Mouse (Mus musculus) forebrain, embryonic 10.5 days (tissue): ENCODE data around the gene H3f3a. TPM values are rescaled to one million over a fixed set of nuclear protein-coding genes. Genes with fewer than 3 reads are reported as not detected.

Source experiments
- DNase-seq: peaks from one replicate; pipeline ENCODE4 v3.0.0-alpha.2; 2017; ENCODE audit warnings: low spot score; ENCODE audit errors: extremely low spot score
- H3K27ac ChIP-seq: fragments of 300-500 bp; sonication (generic); 2 replicates; pipeline ENCODE4 v1.5.1; 2016; ENCODE audit warnings: mild to moderate bottlenecking
- H3K27me3 ChIP-seq: fragments of 300-500 bp; sonication (generic); 2 replicates; pipeline ENCODE4 v1.6.1; 2016; ENCODE audit warnings: mild to moderate bottlenecking; ENCODE audit not compliant: poor library complexity, severe bottlenecking
- H3K36me3 ChIP-seq: fragments of 300-500 bp; sonication (generic); replicated peaks from 2 replicates; pipeline ENCODE4 v1.6.1; 2016; ENCODE audit warnings: mild to moderate bottlenecking, moderate library complexity
- H3K4me1 ChIP-seq: fragments of 300-500 bp; sonication (generic); 2 replicates; pipeline ENCODE4 v1.6.1; 2016
- H3K4me3 ChIP-seq: fragments of 300-500 bp; sonication (generic); 2 replicates; pipeline ENCODE4 v1.5.1; 2016; ENCODE audit warnings: mild to moderate bottlenecking, moderate library complexity
- H3K9me3 ChIP-seq: fragments of 300-500 bp; sonication (generic); 2 replicates; pipeline ENCODE4 v1.6.1; 2016; ENCODE audit warnings: mild to moderate bottlenecking, moderate library complexity
- WGBS: fragments of 180-500 bp; shearing (Covaris S2); methylation state at CpG from one replicate; pipeline ENCODE4 v1.1.7; 2016; 5-methylcytosine and 5-hydroxymethylcytosine counted together
- polyA plus RNA-seq: library from polyadenylated mRNA; unstranded; fragments of >200 nt; fragmentation: Nextera tagmentation; extraction: Ambion mirVana; gene quantifications from 2 replicates; pipeline ENCODE4 v1.2.1, GENCODE M21; 2016

The H3f3a gene
- polyA plus RNA-seq, 1 experiment from 2014 or later, result 2,659 TPM

- peaks cover 5% of the 10 kb centered on the region; the same call in 1 of the 2 replicates for H3K27me3 ChIP-seq
- DNase-seq, result no peak
- H3K36me3 ChIP-seq, result no peaks in the 10 kb centered on the region
Measured at GRCm38 (mm10) chr1:180775317-180775716, 38.4 kb downstream of the H3f3a start.

GRCm38 (mm10) chr1:180774664-180775063, 39.1 kb downstream of the H3f3a start:
- peak; percentile 37 for DNase-seq
- WGBS, result 64% methylated on average over 3 of the region's 3 CpGs

More at GRCm38 (mm10) chr1:180775317-180775716, 38.4 kb downstream of the H3f3a start:
- WGBS, result 87% methylated on average over 10 of the region's 10 CpGs
- Histone ChIP-seq H3K27ac (no peak overlapping the region), H3K4me3 (no peak overlapping the region), H3K4me1 (peaks cover 34% of the 10 kb centered on the region), H3K9me3 (peaks cover 6% of the 10 kb centered on the region; the same call in 1 of the 2 replicates)

GRCm38 (mm10) chr1:180772291-180772690, 41.5 kb downstream of the H3f3a start:
- Histone ChIP-seq H3K27ac (no peak overlapping the region), H3K9me3 (peaks cover 6% of the 10 kb centered on the region; the same call in 1 of the 2 replicates), H3K27me3 (peaks cover 7% of the 10 kb centered on the region), H3K4me1 (peaks cover 36% of the 10 kb centered on the region), H3K4me3 (no peak overlapping the region), H3K36me3 (no peaks in the 10 kb centered on the region)
- 92% methylated on average over 3 of the region's 3 CpGs for WGBS
- no peak for DNase-seq

More at GRCm38 (mm10) chr1:180774664-180775063, 39.1 kb downstream of the H3f3a start:
- Histone ChIP-seq H3K27me3 (peaks cover 11% of the 10 kb centered on the region), H3K9me3 (peaks cover 6% of the 10 kb centered on the region; the same call in 1 of the 2 replicates), H3K4me3 (no peak overlapping the region), H3K36me3 (no peaks in the 10 kb centered on the region), H3K4me1 (peaks cover 34% of the 10 kb centered on the region), H3K27ac (no peak overlapping the region)

GRCm38 (mm10) chr1:180771722-180772121, 42.0 kb downstream of the H3f3a start:
- H3K4me1 ChIP-seq, result peaks cover 33% of the 10 kb centered on the region
- H3K27ac ChIP-seq, result no peak overlapping the region
- H3K27me3 ChIP-seq, result peaks cover 9% of the 10 kb centered on the region
- 68% methylated on average over 4 of the region's 4 CpGs for WGBS
- H3K4me3 ChIP-seq, result no peak overlapping the region
- DNase-seq, result no peak
- H3K36me3 ChIP-seq, result no peaks in the 10 kb centered on the region
- peaks cover 6% of the 10 kb centered on the region; the same call in 1 of the 2 replicates for H3K9me3 ChIP-seq

- Histone ChIP-seq H3K4me3 (no peak overlapping the region), H3K4me1 (peaks cover 29% of the 10 kb centered on the region), H3K27me3 (peaks cover 13% of the 10 kb centered on the region), H3K27ac (no peak overlapping the region), H3K9me3 (peaks cover 6% of the 10 kb centered on the region; the same call in 1 of the 2 replicates), H3K36me3 (no peaks in the 10 kb centered on the region)
- WGBS, result 84% methylated on average over 5 of the region's 5 CpGs
- no peak for DNase-seq
Measured at GRCm38 (mm10) chr1:180771306-180771705, 42.4 kb downstream of the H3f3a start.

GRCm38 (mm10) chr1:180768334-180769168, 45.2 kb downstream of the H3f3a start:
- Histone ChIP-seq H3K4me3 (peak overlapping the region; percentile 66), H3K9me3 (no peaks in the 10 kb centered on the region), H3K27ac (peak overlapping the region; percentile 94), H3K4me1 (peaks cover 23% of the 10 kb centered on the region), H3K36me3 (no peaks in the 10 kb centered on the region), H3K27me3 (peaks cover 16% of the 10 kb centered on the region)
- WGBS, result 2% methylated on average over 37 of the region's 37 CpGs
- peak; percentile 78 for DNase-seq

GRCm38 (mm10) chr1:180767541-180768333, 46.0 kb downstream of the H3f3a start:
- 20% methylated on average over 10 of the region's 10 CpGs for WGBS
- peak overlapping the region; percentile 94 for H3K27ac ChIP-seq
- H3K4me3 ChIP-seq, result peak overlapping the region; percentile 66
- peaks cover 31% of the 10 kb centered on the region for H3K4me1 ChIP-seq
- no peaks in the 10 kb centered on the region for H3K36me3 ChIP-seq
- peak; percentile 42 for DNase-seq
- H3K27me3 ChIP-seq, result peaks cover 22% of the 10 kb centered on the region
- H3K9me3 ChIP-seq, result no peaks in the 10 kb centered on the region

GRCm38 (mm10) chr1:180766557-180766956, 47.2 kb downstream of the H3f3a start:
- H3K4me3 ChIP-seq, result no peak overlapping the region
- no peak overlapping the region for H3K27ac ChIP-seq
- no peak for DNase-seq
- no peaks in the 10 kb centered on the region for H3K36me3 ChIP-seq
- 73% methylated on average over 5 of the region's 5 CpGs for WGBS
- H3K27me3 ChIP-seq, result peaks cover 29% of the 10 kb centered on the region
- H3K4me1 ChIP-seq, result peaks cover 31% of the 10 kb centered on the region
- H3K9me3 ChIP-seq, result no peaks in the 10 kb centered on the region

GRCm38 (mm10) chr1:180765393-180765792, 48.4 kb downstream of the H3f3a start:
- Histone ChIP-seq H3K4me1 (peaks cover 31% of the 10 kb centered on the region), H3K4me3 (no peak overlapping the region), H3K9me3 (no peaks in the 10 kb centered on the region), H3K36me3 (no peaks in the 10 kb centered on the region), H3K27ac (no peak overlapping the region), H3K27me3 (peaks cover 29% of the 10 kb centered on the region)
- whole genome bisulfite sequencing, result 87% methylated on average over 5 of the region's 5 CpGs
- DNase-seq, result no peak

- Histone ChIP-seq H3K4me3 (peak overlapping the region; percentile 57), H3K9me3 (no peaks in the 10 kb centered on the region), H3K27me3 (peaks cover 22% of the 10 kb centered on the region), H3K4me1 (peaks cover 28% of the 10 kb centered on the region), H3K27ac (peak overlapping the region; percentile 79), H3K36me3 (no peaks in the 10 kb centered on the region)
- 2% methylated on average over 11 of the region's 11 CpGs for WGBS
- DNase-seq, result peak; percentile 81
Measured at GRCm38 (mm10) chr1:180763828-180764227, 49.9 kb downstream of the H3f3a start.

GRCm38 (mm10) chr1:180763307-180763706, 50.4 kb downstream of the H3f3a start:
- Histone ChIP-seq H3K9me3 (no peaks in the 10 kb centered on the region), H3K36me3 (no peaks in the 10 kb centered on the region), H3K27me3 (peaks cover 22% of the 10 kb centered on the region), H3K4me1 (peaks cover 23% of the 10 kb centered on the region), H3K27ac (peak overlapping the region; percentile 79), H3K4me3 (peak overlapping the region; percentile 57)
- DNase-seq, result peak; percentile 28
- WGBS, result 22% methylated on average over 14 of the region's 14 CpGs

GRCm38 (mm10) chr1:180762679-180763078, 51.1 kb downstream of the H3f3a start:
- peak overlapping the region; percentile 79; the same call in 1 of the 2 replicates for H3K27ac ChIP-seq
- 89% methylated on average over 8 of the region's 8 CpGs for WGBS

More at GRCm38 (mm10) chr1:180762679-180763078, 51.1 kb downstream of the H3f3a start:
- Histone ChIP-seq H3K36me3 (no peaks in the 10 kb centered on the region), H3K9me3 (no peaks in the 10 kb centered on the region), H3K4me1 (peaks cover 17% of the 10 kb centered on the region), H3K27me3 (peaks cover 22% of the 10 kb centered on the region), H3K4me3 (no peak overlapping the region)
- no peak for DNase-seq
